Mouse (Mus musculus) hindbrain, embryonic 11.5 days (tissue): ENCODE measurements around the gene Arl10. TPM values are rescaled to one million over a fixed set of nuclear protein-coding genes. Genes with fewer than 3 reads are reported as not detected.

Source experiments
- ATAC-seq: fragments of 200-750 bp; cut with Nextera tagmentation; 2 replicates; pipeline ENCODE4 v1.8.0; 2017; ENCODE audit warnings: mild to moderate bottlenecking, moderate TSS enrichment, moderate library complexity; ENCODE audit not compliant: low FRiP score
- DNase-seq: peaks from one replicate; pipeline ENCODE4 v3.0.0-alpha.2; 2015; ENCODE audit warnings: low spot score
- H3K27ac ChIP-seq: fragments of 300-500 bp; sonication (generic); 2 replicates; pipeline ENCODE4 v1.5.1; 2014; ENCODE audit warnings: mild to moderate bottlenecking, low read depth, low read length
- H3K27me3 ChIP-seq: fragments of 300-500 bp; sonication (generic); 2 replicates; pipeline ENCODE4 v1.6.1; 2014; ENCODE audit warnings: mild to moderate bottlenecking, low read length, moderate library complexity, mixed read lengths; ENCODE audit not compliant: control insufficient read depth, insufficient read depth
- H3K36me3 ChIP-seq: fragments of 300-500 bp; sonication (generic); 2 replicates; pipeline ENCODE4 v1.6.1; 2014; ENCODE audit warnings: mild to moderate bottlenecking, low read length, moderate library complexity, mixed read lengths; ENCODE audit not compliant: control insufficient read depth, insufficient read depth
- H3K4me1 ChIP-seq: fragments of 300-500 bp; sonication (generic); replicated peaks from 2 replicates; pipeline ENCODE4 v1.6.1; 2014; ENCODE audit warnings: low read length, mixed read lengths; ENCODE audit not compliant: control insufficient read depth, insufficient read depth
- H3K4me2 ChIP-seq: fragments of 300-500 bp; sonication (generic); replicated peaks from 2 replicates; pipeline ENCODE4 v1.6.1; 2014; ENCODE audit warnings: mild to moderate bottlenecking, low read depth, low read length
- H3K4me3 ChIP-seq: fragments of 300-500 bp; sonication (generic); 2 replicates; pipeline ENCODE4 v1.5.1; 2014; ENCODE audit warnings: low read depth, low read length
- H3K9ac ChIP-seq: fragments of 300-500 bp; sonication (generic); 2 replicates; pipeline ENCODE4 v1.6.1; 2014; ENCODE audit warnings: low read depth, low read length
- H3K9me3 ChIP-seq: fragments of 300-500 bp; sonication (generic); 2 replicates; pipeline ENCODE4 v1.6.1; 2016; ENCODE audit warnings: low read length; ENCODE audit not compliant: control insufficient read depth
- WGBS: fragments of 180-500 bp; shearing (Covaris S2); extraction: QIAGEN DNeasy Blood & Tissue Kit; methylation state at CpG from one replicate; pipeline ENCODE4 v1.1.7; 2014; 5-methylcytosine and 5-hydroxymethylcytosine counted together
- polyA plus RNA-seq: library from polyadenylated mRNA; unstranded; fragments of >200 nt; fragmentation: Nextera tagmentation; extraction: Ambion mirVana; gene quantifications from 2 replicates; pipeline ENCODE4 v1.2.1, GENCODE M21; 2014

Arl10 gene
- polyA plus RNA-seq, 1 experiment from 2014 or later, result 39.1 TPM

GRCm38 (mm10) chr13:54562562-54562961, 12.3 kb upstream of the Arl10 start:
- DNase-seq (no peak), ATAC-seq (no peak)
- 85% methylated on average over 7 of the region's 7 CpGs for WGBS
- Histone ChIP-seq H3K4me1 (no peaks in the 10 kb centered on the region), H3K27me3 (no peaks in the 10 kb centered on the region), H3K27ac (no peak overlapping the region), H3K9ac (no peak overlapping the region), H3K4me3 (no peak overlapping the region), H3K9me3 (no peaks in the 10 kb centered on the region), H3K36me3 (peaks cover 4% of the 10 kb centered on the region; the same call in 1 of the 2 replicates), H3K4me2 (no peak overlapping the region)

- Histone ChIP-seq H3K4me3 (peak overlapping the region; percentile 99), H3K36me3 (peaks cover 3% of the 10 kb centered on the region; the same call in 1 of the 2 replicates), H3K4me2 (peak overlapping the region; percentile 51), H3K9me3 (no peaks in the 10 kb centered on the region), H3K27me3 (no peaks in the 10 kb centered on the region), H3K27ac (peak overlapping the region; percentile 74), H3K9ac (peak overlapping the region; percentile 99), H3K4me1 (no peaks in the 10 kb centered on the region)
- 13% methylated on average over 43 of the region's 45 CpGs for WGBS
- DNase-seq (peak; percentile 59), ATAC-seq (peak; percentile 77)
These were observed 10.3 kb upstream of the Arl10 start for GRCm38 (mm10) chr13:54564232-54565200.

- DNase-seq, result peak; percentile 99
These were observed 9.6 kb upstream of the Arl10 start, which contains the start of gene 4833439L19Rik for GRCm38 (mm10) chr13:54565201-54565581. 4833439L19Rik (minus strand) TSS chr13:54565435.

GRCm38 (mm10) chr13:54565594-54566345, 9.0 kb upstream of the Arl10 start:
- Histone ChIP-seq H3K27me3 (no peaks in the 10 kb centered on the region), H3K4me3 (peak overlapping the region; percentile 99), H3K4me1 (no peaks in the 10 kb centered on the region), H3K27ac (no peak overlapping the region), H3K9me3 (no peaks in the 10 kb centered on the region), H3K4me2 (peak overlapping the region; percentile 51), H3K36me3 (no peaks in the 10 kb centered on the region), H3K9ac (0 out of 2 replicates have a peak overlapping the region, but pooled peaks have one; percentile 38)
- ATAC-seq (peak; percentile 64), DNase-seq (peak; percentile 65)
- 47% methylated on average over 8 of the region's 8 CpGs for WGBS

More at GRCm38 (mm10) chr13:54565201-54565581, 9.6 kb upstream of the Arl10 start, which contains the start of gene 4833439L19Rik:
- H3K9me3 ChIP-seq, result no peaks in the 10 kb centered on the region
- H3K36me3 ChIP-seq, result no peaks in the 10 kb centered on the region
- H3K27ac ChIP-seq, result peak within 1 kb of the TSS; percentile 74
- peak within 1 kb of the TSS; percentile 99 for H3K9ac ChIP-seq
- peak; percentile 91 for ATAC-seq
- WGBS, result 0% methylated on average over 24 of the region's 27 CpGs
- H3K27me3 ChIP-seq, result no peaks in the 10 kb centered on the region
- H3K4me2 ChIP-seq, result peak within 1 kb of the TSS; percentile 51
- peak within 1 kb of the TSS; percentile 99 for H3K4me3 ChIP-seq
- H3K4me1 ChIP-seq, result no peaks in the 10 kb centered on the region

GRCm38 (mm10) chr13:54568380-54568779, 6.4 kb upstream of the Arl10 start:
- Histone ChIP-seq H3K27ac (no peak overlapping the region), H3K36me3 (no peaks in the 10 kb centered on the region)
- WGBS, result 44% methylated on average over 5 of the region's 5 CpGs

DNA sequence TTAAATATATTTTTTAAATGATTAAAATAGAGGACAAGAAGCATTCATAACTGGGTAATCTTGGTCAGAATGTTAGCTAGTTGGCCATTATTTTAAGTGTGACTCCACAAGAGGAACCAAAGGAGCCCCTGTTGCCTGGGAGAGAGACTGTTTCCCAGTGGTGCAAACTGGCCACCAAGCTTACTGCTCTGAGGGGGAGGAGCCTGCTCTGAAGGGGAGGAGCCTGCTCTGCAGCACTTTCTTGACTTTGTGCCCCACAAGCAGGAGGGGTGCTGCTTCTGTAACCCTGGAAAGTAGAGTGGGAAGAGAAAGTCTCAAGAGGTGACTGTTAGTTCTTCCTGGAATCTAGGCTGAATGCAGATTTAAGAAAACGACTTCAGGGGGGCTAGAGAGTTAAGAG, 5.5 kb upstream of the Arl10 start:
- ATAC-seq, result no peak
- WGBS, result 59% methylated on average over 1 of the region's 1 CpGs
- H3K4me1 ChIP-seq, result no peaks in the 10 kb centered on the region
- H3K9me3 ChIP-seq, result no peaks in the 10 kb centered on the region
- no peak overlapping the region for H3K9ac ChIP-seq
- H3K27me3 ChIP-seq, result no peaks in the 10 kb centered on the region
- H3K4me2 ChIP-seq, result no peak overlapping the region
- no peak overlapping the region for H3K27ac ChIP-seq
- DNase-seq, result no peak
- H3K36me3 ChIP-seq, result no peaks in the 10 kb centered on the region
- H3K4me3 ChIP-seq, result no peak overlapping the region

More at GRCm38 (mm10) chr13:54568380-54568779, 6.4 kb upstream of the Arl10 start:
- no peak overlapping the region for H3K4me3 ChIP-seq
- H3K4me2 ChIP-seq, result no peak overlapping the region
- no peaks in the 10 kb centered on the region for H3K4me1 ChIP-seq
- H3K9me3 ChIP-seq, result no peaks in the 10 kb centered on the region
- DNase-seq (no peak), ATAC-seq (no peak)
- no peaks in the 10 kb centered on the region for H3K27me3 ChIP-seq
- H3K9ac ChIP-seq, result no peak overlapping the region

DNA sequence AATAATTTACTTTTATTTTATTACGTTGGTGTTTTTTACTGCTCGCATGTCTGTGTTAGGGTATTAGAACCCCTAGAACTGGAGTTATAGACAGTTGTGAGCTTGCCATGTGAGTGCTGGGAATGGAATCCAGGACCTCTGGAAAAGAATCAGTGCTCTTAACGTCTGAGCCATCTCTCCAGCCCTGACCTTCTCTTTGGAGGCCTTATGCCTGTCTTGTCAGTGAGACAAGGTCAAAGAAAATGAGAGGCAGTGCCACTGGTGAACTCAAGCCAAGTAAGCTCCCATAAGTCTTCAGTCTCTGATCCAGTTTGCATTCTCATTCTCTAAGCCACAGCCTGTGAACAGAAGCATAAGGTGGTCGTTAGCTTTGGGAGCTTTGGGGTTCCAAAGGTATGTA, 4.1 kb upstream of the Arl10 start:
- Histone ChIP-seq H3K9ac (no peak overlapping the region), H3K4me1 (no peaks in the 10 kb centered on the region), H3K27ac (no peak overlapping the region), H3K27me3 (no peaks in the 10 kb centered on the region), H3K9me3 (no peaks in the 10 kb centered on the region), H3K4me3 (no peak overlapping the region), H3K36me3 (no peaks in the 10 kb centered on the region), H3K4me2 (no peak overlapping the region)
- no peak for ATAC-seq
- WGBS, result 74% methylated on average over 4 of the region's 4 CpGs
- no peak for DNase-seq

GRCm38 (mm10) chr13:54571637-54572036, 3.2 kb upstream of the Arl10 start:
- 44% methylated on average over 2 of the region's 2 CpGs for WGBS
- ATAC-seq (no peak), DNase-seq (no peak)
- no peak overlapping the region for H3K4me3 ChIP-seq
- no peak overlapping the region for H3K9ac ChIP-seq
- no peaks in the 10 kb centered on the region for H3K9me3 ChIP-seq
- no peak overlapping the region for H3K27ac ChIP-seq
- no peaks in the 10 kb centered on the region for H3K36me3 ChIP-seq
- no peak overlapping the region for H3K4me2 ChIP-seq
- no peaks in the 10 kb centered on the region for H3K4me1 ChIP-seq
- H3K27me3 ChIP-seq, result no peaks in the 10 kb centered on the region
